Mouse (Mus musculus): ENCODE measurements around the gene Mvd.

- TF ChIP-seq EP300 (IDR thresholded peaks at IDR 0.05; ENCODE audit: low read depth) (no peak), CTCF (IDR thresholded peaks at IDR 0.05; ENCODE audit: low read depth) (no peak)
These were observed 11.4 kb downstream of the Mvd start for GRCm38 (mm10) chr8:122431694-122432442.

Measured in heart, postnatal 0 days (tissue).